In the genomic region with DNA sequence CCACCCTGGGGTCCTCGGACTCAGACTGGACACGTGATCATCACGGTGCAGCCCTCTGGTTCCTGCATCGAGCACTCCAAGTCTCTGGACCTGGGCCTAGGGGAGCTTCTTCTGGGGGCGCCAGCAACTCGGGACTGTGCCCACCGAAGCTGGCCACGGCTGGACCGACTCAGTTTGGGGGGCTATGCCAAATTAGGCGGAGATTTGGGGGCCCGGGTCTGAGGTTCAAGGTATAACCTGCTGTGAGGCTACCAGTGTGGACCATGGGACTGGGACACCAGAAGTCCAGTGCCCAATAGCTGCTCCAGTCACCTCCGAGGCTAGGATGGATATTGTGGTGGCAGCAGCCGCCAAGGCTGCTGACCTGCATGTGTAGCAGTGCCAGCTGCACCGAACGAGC, we compare ENCODE assay signal across 9 mouse cellular contexts. TPM values are rescaled to one million over a fixed set of nuclear protein-coding genes. Genes with fewer than 3 reads are reported as not detected.
DNase-seq lines count a peak whose midpoint lies in the region; ATAC-seq and TF ChIP-seq lines count a peak whose summit lies in the region.
"Had no signal": no experiment of that assay in that cellular context is flagged by ENCODE, and none has a peak within 500 bp of the region (broad histone marks: within the 10 kb centered on the region; RNA-seq: fewer than 3 reads in every experiment).

No protein-coding gene starts in this region.

- peaks cover 0 to 15% of the 10 kb centered on the region in 2 experiments; a peak in 3 of 4 replicates for H3K4me1 ChIP-seq in ES-E14 (ENCODE audit: control insufficient read depth in 2 of 2, insufficient read depth in 2 of 2, low read length in 2 of 2, poor library complexity in 1 of 2)
- H3K4me1 ChIP-seq in hindbrain, embryonic 11.5 days (replicated peaks; ENCODE audit: control insufficient read depth, insufficient read depth, low read length), result peaks cover 22% of the 10 kb centered on the region
- peaks cover 29% of the 10 kb centered on the region for H3K4me1 ChIP-seq in liver, postnatal 0 days (ENCODE audit: insufficient read depth)

- no peak overlapping the region for H3K9ac ChIP-seq in ES-E14 (ENCODE audit: insufficient read depth, low read depth, low read length, poor library complexity, severe bottlenecking)
- H3K9ac ChIP-seq in hindbrain, embryonic 11.5 days (ENCODE audit: low read depth, low read length), result peak overlapping the region; percentile 49; the same call in 1 of the 2 replicates
- peak overlapping the region; percentile 52; the same call in 1 of the 2 replicates for H3K9ac ChIP-seq in liver, postnatal 0 days (replicated peaks)

- ATAC-seq in hindbrain, embryonic 11.5 days (ENCODE audit: low FRiP score), result peak; percentile 18; the same call in 1 of the 2 replicates
- no peak for ATAC-seq in liver, postnatal 0 days
- no peak for ATAC-seq in megakaryocyte-erythroid progenitor cell, adult 5-6 weeks (replicated peaks; ENCODE audit: low FRiP score, low TSS enrichment, poor library complexity, severe bottlenecking)

- H3K9me3 ChIP-seq in ES-E14 (ENCODE audit: control insufficient read depth, insufficient read depth, low read depth, low read length), result no peaks in the 10 kb centered on the region
- no peaks in the 10 kb centered on the region for H3K9me3 ChIP-seq in hindbrain, embryonic 11.5 days (ENCODE audit: control insufficient read depth, low read length)
- no peaks in the 10 kb centered on the region for H3K9me3 ChIP-seq in liver, postnatal 0 days (ENCODE audit: low read length)

- H3K36me3 ChIP-seq in ES-E14 (ENCODE audit: control insufficient read depth, insufficient read depth, low read length, poor library complexity, severe bottlenecking), result peaks cover 3% of the 10 kb centered on the region; the same call in 1 of the 2 replicates
- H3K36me3 ChIP-seq in hindbrain, embryonic 11.5 days (ENCODE audit: control insufficient read depth, insufficient read depth, low read length), result peaks cover 4% of the 10 kb centered on the region; the same call in 1 of the 2 replicates
- peaks cover 45% of the 10 kb centered on the region for H3K36me3 ChIP-seq in liver, postnatal 0 days (replicated peaks; ENCODE audit: insufficient read depth, low read length)

- peak; percentile 92 for DNase-seq in heart, adult 11 months
- DNase-seq in heart, postnatal 4 days, result no peak
- no peak for DNase-seq in ES-E14 (ENCODE audit: low read depth, low spot score)
- no peak for DNase-seq in hindbrain, embryonic 11.5 days (ENCODE audit: low spot score)
- no peak for DNase-seq in liver, postnatal 0 days
- DNase-seq in cerebellum, postnatal 14 days, result no peak
- DNase-seq in urinary bladder, postnatal 36 days (ENCODE audit: low spot score in 2 of 2), result no peak
- DNase-seq: gastrocnemius, postnatal 10 days had no signal

- peak overlapping the region; percentile 67 to 72 for H3K4me3 ChIP-seq in ES-E14 (ENCODE audit: insufficient read depth in 1 of 2, low read depth in 1 of 2, low read length in 2 of 2, poor library complexity in 1 of 2, severe bottlenecking in 1 of 2)
- peak overlapping the region; percentile 42 for H3K4me3 ChIP-seq in hindbrain, embryonic 11.5 days (ENCODE audit: low read depth, low read length)
- peak overlapping the region; percentile 43 for H3K4me3 ChIP-seq in liver, postnatal 0 days (ENCODE audit: low read depth, low read length)

- H3K4me2 ChIP-seq in hindbrain, embryonic 11.5 days (replicated peaks; ENCODE audit: low read depth, low read length), result peak overlapping the region; percentile 85
- H3K4me2 ChIP-seq in liver, postnatal 0 days (ENCODE audit: low read depth, low read length), result peak overlapping the region; percentile 79

- TF ChIP-seq CTCF in liver, postnatal 0 days (IDR thresholded peaks at IDR 0.05; ENCODE audit: low read depth), result no peak

- H3K27me3 ChIP-seq in hindbrain, embryonic 11.5 days (ENCODE audit: control insufficient read depth, insufficient read depth, low read length), result peaks cover 64% of the 10 kb centered on the region
- peaks cover 43% of the 10 kb centered on the region for H3K27me3 ChIP-seq in liver, postnatal 0 days (ENCODE audit: insufficient read depth, low read length)

- in situ Hi-C loops in ES-E14 (cut with MboI; ENCODE audit: low sequenced_read_pairs in 2 of 2, unreplicated experiment in 2 of 2), result no loop called here

- TF ChIP-seq EP300 in liver, postnatal 0 days (IDR thresholded peaks at IDR 0.05; ENCODE audit: low read depth), result no peak

- 57% methylated on average over 15 of the region's 15 CpGs for WGBS in hindbrain, embryonic 11.5 days
- WGBS in liver, postnatal 0 days (ENCODE audit: insufficient replicate concordance), result 69% methylated on average over 15 of the region's 15 CpGs

- H3K27ac ChIP-seq in ES-E14 (ENCODE audit: insufficient read depth, low read depth, low read length, poor library complexity, severe bottlenecking), result no peak overlapping the region
- H3K27ac ChIP-seq in hindbrain, embryonic 11.5 days (ENCODE audit: low read depth, low read length), result no peak overlapping the region
- no peak overlapping the region for H3K27ac ChIP-seq in liver, postnatal 0 days (ENCODE audit: low read depth)

TF ChIP-seq in ES-E14, 5 proteins besides CTCF, POLR2A, EP300 and RAD21:
- no peak for TF ChIP-seq ZC3H11A (IDR thresholded peaks at IDR 0.05; ENCODE audit: borderline replicate concordance, low read depth, low read length)
- TF ChIP-seq CHD2 (IDR thresholded peaks at IDR 0.05; ENCODE audit: low read depth, low read length), result no peak
- TF ChIP-seq ZNF384 (IDR thresholded peaks at IDR 0.05; ENCODE audit: low read depth, low read length), result no peak
- TF ChIP-seq MAFK (IDR thresholded peaks at IDR 0.05; ENCODE audit: insufficient read depth, low read depth, low read length), result no peak
- TF ChIP-seq HCFC1 (IDR thresholded peaks at IDR 0.05; ENCODE audit: borderline replicate concordance, insufficient read depth, low read length), result no peak

RNA-seq across cellular contexts. Expression of a gene that starts 0.8 kb away (rescaled TPM):
- 10 to 100 TPM in 1 of 2 experiments, 1 to 10 TPM in 1; 9.4 to 12.8 TPM for total RNA-seq in heart, postnatal 4 days (2021)
- total RNA-seq in ES-E14 (2012; rRNA removed), result 1.8 and 2.1 TPM in 2 replicates
- 0.60 and 0.67 TPM in 2 replicates for polyA plus RNA-seq in hindbrain, embryonic 11.5 days (2014; fragmentation: Nextera tagmentation; extraction: Ambion mirVana)
- polyA plus RNA-seq in liver, postnatal 0 days (2015; fragmentation: Nextera tagmentation; extraction: Ambion mirVana), result 0.18 and 0.31 TPM in 2 replicates
- total RNA-seq in megakaryocyte-erythroid progenitor cell, adult 5-6 weeks (2014; fragmentation: Nextera tagmentation), result not detected in 2 replicates
- total RNA-seq in megakaryocyte-erythroid progenitor cell, adult 5-6 weeks (2017), result 0.80 TPM in 1 of 2 replicates, not detected in the other

RNA-seq across cellular contexts. Expression of a gene that starts 49.0 kb away (rescaled TPM):
- 10 to 100 TPM; 73.2 to 76.8 TPM for total RNA-seq in heart, postnatal 4 days (2021)
- 45.3 and 45.6 TPM in 2 replicates for total RNA-seq in ES-E14 (2012; rRNA removed)
- 128 and 132 TPM in 2 replicates for polyA plus RNA-seq in hindbrain, embryonic 11.5 days (2014; fragmentation: Nextera tagmentation; extraction: Ambion mirVana)
- 35.0 and 37.5 TPM in 2 replicates for polyA plus RNA-seq in liver, postnatal 0 days (2015; fragmentation: Nextera tagmentation; extraction: Ambion mirVana)
- total RNA-seq in megakaryocyte-erythroid progenitor cell, adult 5-6 weeks (2014; fragmentation: Nextera tagmentation), result 74.7 and 95.5 TPM in 2 replicates
- 89.4 and 114 TPM in 2 replicates for total RNA-seq in megakaryocyte-erythroid progenitor cell, adult 5-6 weeks (2017)
